Mouse (Mus musculus) heart, postnatal 10 days (tissue): ENCODE measurements around the gene Gm5737. TPM values are rescaled to one million over a fixed set of nuclear protein-coding genes. Genes with fewer than 3 reads are reported as not detected.
A peak's percentile ranks its signal among the peaks of the same experiment; 100 is the strongest.

Experiments
- DNase-seq, 2 experiments: peaks; one replicate each; pipeline ENCODE4 v3.0.0; 2021
- intact Hi-C: fragments of 180-260 bp; cut with DNase I; formaldehyde crosslinking; loops from one replicate; pipeline ENCODE4 v1.15.1; 2025
- total RNA-seq, 2 experiments: library from RNA; stranded (reverse); gene quantifications; 2 replicates each; pipeline ENCODE4 v1.2.3; 2021

Gene Gm5737
- total RNA-seq = not detected

DNA sequence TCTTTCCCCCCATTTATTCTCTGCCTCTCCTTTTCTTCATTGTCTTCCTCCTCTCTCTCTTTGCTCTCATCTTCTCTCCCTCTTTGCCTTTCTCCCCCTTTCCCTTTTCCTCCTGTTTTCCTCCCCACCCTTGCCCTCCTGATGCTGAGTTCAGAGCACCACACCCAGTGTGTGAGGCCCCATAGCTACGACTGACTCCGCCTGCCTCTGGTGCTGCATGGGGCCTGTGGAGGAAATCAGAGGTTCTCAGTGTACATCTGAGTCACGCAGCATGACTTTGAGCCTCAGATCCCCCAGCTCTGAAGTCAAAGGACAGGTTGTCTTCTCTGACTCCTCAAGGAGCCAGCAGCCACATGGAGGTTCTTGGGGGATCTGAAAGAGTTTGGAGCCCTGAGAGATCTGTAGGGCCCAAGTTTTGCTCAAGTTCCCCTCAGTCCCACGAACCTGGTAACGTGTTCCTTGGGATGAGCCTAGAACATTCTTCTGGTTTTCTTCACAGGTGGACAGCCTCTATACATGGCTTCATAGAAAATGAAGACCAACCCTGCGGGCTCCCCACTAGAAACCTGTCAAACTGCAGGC, at the start of gene Gm5737:
Gene Gm5737, plus strand, starts transcription at position 532 of the 582 bp plus-strand sequence.
- intact Hi-C loops = no loop called here

GRCm38 (mm10) chr7:120767369-120767768, 44.8 kb upstream of the Gm5737 start:
- intact Hi-C loops = no loop called here
- DNase-seq = no peak

More for the DNA sequence above, at the start of gene Gm5737:
- no peak for DNase-seq

- DNase-seq = no peak
- intact Hi-C loops = no loop called here
Measured at GRCm38 (mm10) chr7:120771389-120771788, 40.8 kb upstream of the Gm5737 start.

GRCm38 (mm10) chr7:120778012-120778411, 34.2 kb upstream of the Gm5737 start:
- intact Hi-C loops = no loop called here
- DNase-seq = no peak

DNA sequence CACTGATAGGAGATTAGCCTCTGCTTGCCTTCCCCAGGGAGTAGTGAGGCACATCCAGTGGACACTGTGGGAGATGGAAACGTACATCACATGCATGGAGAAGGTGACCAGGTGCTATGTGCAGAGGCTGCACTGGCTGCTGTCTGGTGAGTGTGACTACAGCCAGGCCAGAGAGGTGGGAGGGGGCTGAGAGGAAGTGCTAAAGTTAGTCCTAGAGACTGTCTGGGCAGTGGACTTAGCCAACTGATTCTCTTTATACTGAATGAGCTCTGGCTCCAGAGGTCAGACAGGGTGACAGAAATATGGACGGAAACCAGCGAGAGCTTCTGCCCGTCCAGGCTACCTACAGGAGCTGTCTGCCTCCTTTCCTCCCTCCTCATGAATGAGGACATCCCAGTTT, 16.6 kb upstream of the Gm5737 start:
- intact Hi-C loops = no loop called here
- DNase-seq = peak; percentile 23 to 52

- peak; percentile 29 to 30 for DNase-seq
- intact Hi-C loops = no loop called here
Measured at GRCm38 (mm10) chr7:120796369-120796768, 15.8 kb upstream of the Gm5737 start.

DNA sequence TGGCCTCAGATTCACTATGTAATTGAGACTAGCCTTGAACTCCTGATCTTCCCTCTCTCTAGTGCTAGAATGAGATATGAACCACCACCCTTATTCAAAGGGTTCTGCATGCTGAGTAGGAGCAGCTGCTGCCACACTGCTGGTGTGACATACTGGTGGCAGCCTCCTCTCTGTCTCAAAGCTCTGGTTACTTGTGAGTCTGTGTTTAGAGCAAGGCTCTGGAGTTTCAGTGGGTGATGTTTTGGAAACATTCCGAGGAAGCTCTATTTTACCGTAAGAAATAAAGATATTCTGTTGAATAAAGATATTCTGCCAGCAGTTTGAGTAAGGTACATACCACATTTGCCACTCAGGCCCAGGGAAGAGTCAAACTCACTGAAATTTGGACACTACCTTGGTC, 8.9 kb upstream of the Gm5737 start:
- no peak for DNase-seq
- intact Hi-C loops = no loop called here

DNA sequence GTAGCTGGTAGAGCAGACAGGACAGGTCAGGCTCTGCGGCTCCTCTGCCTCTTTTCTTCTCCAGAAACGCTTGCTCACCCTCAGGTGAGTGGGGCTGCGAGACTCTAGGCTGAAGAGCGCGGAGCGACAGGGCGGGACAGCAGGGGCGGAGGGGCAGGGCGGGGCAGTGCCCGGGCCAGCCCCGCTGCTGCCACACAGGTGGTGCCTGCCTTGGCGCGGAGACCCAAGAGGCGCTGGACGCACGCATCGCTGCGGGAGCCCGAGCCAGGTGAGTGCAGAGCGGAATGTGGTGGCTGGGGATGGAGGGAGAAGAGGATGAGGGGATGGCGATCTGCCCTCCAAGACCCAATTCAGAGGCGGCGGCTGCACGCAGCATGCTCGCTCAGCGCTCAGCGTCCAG, 2.5 kb upstream of the Gm5737 start:
- DNase-seq = no peak
- intact Hi-C loops = no loop called here

GRCm38 (mm10) chr7:120817552-120817951, 5.4 kb downstream of the Gm5737 start:
- intact Hi-C loops = no loop called here
- no peak for DNase-seq

- intact Hi-C loops = no loop called here
- DNase-seq = no peak
Measured at GRCm38 (mm10) chr7:120819386-120819785, 7.2 kb downstream of the Gm5737 start.

- DNase-seq = peak; percentile 68 to 83
- intact Hi-C loops = loop anchor here (1.0 to 10.0 kb wide), 3 partner anchors 70 to 188 kb away; partner anchors contain the start of genes Pdzd9 and Uqcrc2
Measured at GRCm38 (mm10) chr7:120823248-120823647, 11.1 kb downstream of the Gm5737 start.

DNA sequence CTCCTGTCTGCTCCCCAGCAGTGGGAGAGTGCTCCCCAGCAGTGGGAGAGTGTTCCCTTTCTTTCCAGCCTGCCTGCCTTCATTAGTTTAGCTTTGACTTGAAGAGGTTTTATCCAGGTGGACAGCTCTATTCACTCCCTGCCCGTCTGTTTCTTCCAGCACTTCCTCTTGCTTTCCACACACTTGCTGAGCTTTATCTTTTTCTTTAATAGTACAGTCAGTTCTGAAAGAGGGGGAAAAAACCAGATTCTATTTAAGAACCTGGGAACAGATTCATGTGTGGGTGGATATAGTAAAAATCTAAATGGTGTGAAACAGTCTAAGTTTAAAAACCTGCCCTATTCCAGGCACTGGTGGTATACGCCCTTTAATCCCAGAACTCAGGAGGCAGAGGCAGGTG, 12.9 kb downstream of the Gm5737 start:
- intact Hi-C loops = loop anchor here (10.0 kb wide), 1 partner anchor 190 kb away; the partner anchor contains the start of gene Uqcrc2

DNA sequence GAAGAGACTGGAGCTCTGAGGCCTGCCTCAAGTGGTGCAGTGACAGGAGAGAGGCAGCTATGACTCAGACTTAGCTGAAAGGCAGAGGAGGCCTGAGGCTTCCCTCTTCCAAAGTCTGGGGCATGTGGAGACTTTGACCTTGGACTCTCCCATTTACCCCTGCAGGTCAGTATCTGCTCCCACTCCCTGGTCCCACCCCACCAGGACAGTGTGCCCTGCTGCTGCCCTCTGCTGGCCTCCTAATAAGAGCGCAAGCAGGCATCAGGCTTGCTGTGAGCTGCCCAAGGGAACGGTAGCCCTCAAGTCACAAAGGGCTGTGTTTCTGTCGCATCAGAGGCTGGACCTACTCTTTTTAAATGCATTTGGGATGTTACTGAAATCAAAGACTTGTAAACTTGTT, 14.2 kb downstream of the Gm5737 start:
- DNase-seq = peak; percentile 47 to 75
- intact Hi-C loops = loop anchor here (10.0 kb wide), 1 partner anchor 192 kb away; the partner anchor contains the start of gene Uqcrc2

More for the DNA sequence above, 12.9 kb downstream of the Gm5737 start:
- no peak for DNase-seq

GRCm38 (mm10) chr7:120830431-120831381, 18.5 kb downstream of the Gm5737 start:
- intact Hi-C loops = no loop called here
- DNase-seq = peak; percentile 59 to 72

DNA sequence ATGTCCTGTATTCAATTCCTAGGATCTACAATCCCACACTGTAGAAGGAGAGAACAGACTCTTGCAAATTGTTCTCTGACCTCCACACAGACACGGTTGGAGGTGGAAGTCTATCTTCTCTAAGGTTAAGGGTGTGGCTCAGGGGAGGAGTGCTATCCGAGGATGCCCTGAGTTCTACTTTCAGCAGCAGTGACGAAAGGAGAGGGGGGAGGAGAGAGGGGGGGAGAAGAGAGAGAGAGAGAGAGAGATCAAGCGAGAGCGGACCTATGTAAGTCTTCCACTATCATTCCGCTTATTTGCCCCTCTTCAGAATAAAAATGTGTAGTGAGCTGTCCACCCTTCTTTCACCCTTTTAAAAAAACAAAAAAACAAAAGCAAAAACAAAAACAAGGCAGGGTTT, 22.3 kb downstream of the Gm5737 start:
- no peak for DNase-seq
- intact Hi-C loops = no loop called here

DNA sequence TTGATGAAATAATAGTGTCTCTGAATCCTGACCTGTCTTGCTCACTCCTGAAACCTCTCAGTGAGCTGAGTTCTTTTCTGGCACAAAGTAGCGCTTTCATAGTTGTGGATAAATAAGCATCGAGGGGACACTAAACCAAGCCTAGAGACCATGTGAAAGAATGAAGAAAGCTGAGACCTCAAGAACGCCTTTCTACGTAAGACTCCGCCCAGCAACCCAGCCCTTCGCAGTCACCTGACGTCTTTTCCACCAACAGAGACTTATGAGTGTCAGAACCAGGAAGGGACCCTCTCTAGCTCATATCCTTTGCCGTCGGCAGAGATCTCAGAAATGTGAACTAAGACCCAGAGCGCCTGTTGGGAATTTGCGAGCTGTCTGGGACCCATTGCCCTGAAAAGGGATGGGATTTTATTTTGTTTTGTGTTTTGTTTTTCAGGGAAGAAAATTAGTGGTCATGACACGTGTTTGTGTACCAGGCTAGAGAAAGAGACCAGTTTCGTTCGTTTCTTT, 22.8 kb downstream of the Gm5737 start:
- intact Hi-C loops = loop anchor here (1.0 to 5.0 kb wide), 4 partner anchors 37 to 277 kb away; partner anchors contain the start of gene Polr3e

DNA sequence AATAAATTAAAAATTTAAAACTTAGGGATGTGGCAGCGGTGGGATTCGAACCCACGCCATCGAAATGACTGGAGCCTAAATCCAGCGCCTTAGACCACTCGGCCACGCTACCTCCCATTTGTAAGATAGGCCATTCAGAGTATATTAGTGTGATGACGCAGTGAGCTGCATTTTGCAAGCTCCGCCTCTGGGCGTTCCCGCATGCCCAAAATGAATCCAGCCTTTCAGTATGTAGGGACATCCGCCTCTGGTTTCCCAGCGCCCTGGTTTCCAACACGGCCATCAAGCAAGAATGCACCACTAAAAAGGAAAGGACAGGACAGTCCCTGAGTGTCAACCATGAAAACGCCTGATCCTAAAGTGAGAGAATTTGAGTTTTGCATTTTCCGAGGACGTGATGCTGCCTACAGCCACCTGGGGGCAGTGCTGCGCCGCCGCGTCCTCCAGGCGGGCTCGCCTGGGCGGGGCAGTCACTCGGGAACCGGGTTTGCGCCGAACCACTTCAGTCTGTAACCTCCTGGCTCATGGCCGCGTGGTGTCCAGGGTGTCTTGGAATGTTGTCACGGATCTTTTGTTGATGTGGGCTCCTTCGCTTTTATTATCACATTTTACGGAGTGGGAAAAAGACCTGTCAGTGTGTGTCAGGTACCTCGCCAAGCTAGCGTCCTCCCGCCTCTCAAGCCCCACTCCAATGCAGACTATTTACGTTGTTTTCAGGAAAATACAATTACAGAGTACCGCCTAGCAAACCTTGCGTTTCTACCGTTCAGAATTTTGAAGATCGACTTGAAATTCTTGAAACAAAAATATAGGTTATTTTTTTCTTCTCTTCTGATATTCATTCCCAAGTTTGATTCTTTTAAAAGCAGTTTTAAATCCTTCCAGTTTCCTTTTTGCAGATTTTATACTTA, 23.5 kb downstream of the Gm5737 start:
- peak; percentile 97 for DNase-seq
- intact Hi-C loops = loop anchor here (1.0 to 5.0 kb wide), 4 partner anchors 37 to 277 kb away; partner anchors contain the start of gene Polr3e

More for the DNA sequence above, 22.8 kb downstream of the Gm5737 start:
- DNase-seq = peak; percentile 78

DNA sequence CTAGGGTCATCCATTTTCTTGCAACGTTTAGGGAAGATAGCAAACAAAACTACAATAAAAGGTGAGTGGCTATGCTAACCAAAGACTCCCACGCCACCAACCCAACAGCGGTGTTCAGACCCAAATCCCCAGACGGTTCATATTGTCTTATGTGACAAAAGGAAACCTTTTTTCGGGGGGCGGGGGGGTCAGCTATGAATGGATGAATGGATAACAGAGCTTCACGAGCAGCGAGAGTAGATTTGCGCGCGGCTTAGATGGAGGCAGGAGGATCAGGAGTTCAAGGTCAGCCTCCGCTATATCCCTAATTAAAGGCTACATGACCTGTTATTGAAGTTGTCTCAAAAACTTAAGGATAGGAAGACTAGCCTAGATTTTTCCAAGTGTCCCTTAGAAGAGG, 24.2 kb downstream of the Gm5737 start:
- intact Hi-C loops = loop anchor here (5.0 kb wide), 3 partner anchors 36 to 276 kb away; no protein-coding TSS in a partner anchor
- DNase-seq = no peak

DNA sequence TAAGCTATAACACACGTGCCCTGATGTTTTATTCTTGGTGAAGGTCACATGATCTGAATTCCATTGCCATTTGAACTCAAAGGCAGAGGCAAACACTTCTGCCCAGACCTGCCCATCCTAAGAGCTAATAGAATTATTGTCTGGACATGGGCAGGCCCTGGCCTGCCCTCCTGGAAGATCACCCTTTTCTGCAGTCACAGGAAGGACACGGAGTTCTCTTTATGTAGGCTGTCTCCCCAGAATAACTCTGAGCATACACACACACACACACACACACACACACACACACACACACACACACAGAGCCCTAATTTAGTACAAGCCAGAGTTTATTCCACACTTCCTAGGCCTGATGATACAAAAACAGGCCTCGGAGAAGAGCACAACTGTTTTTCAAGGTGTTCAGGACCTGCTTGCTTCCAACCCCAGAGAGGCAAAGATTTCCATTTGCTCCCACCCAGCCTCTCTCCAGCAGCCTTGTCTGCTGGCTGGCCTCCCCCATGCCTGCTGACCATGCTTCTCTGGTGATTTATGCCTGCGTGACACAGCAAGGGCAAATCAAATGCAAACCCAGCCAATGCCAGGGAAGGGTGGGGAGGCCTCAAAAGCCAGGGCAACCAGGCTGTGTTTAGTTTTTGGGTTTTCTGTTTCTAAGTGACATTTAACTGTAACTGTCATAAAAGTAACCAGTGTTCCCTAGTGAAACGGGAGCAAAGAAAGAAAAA, 26.4 kb downstream of the Gm5737 start:
- no peak for DNase-seq
- intact Hi-C loops = loop anchor here (5.0 kb wide), 3 partner anchors 34 to 274 kb away; no protein-coding TSS in a partner anchor
